Mouse (Mus musculus): ENCODE measurements around the gene Hist1h2ad.

- no peak for TF ChIP-seq ETS1 (conservative IDR thresholded peaks at IDR 0.05; ENCODE audit: low read depth, low read length)
- TF ChIP-seq ELF1 (IDR thresholded peaks at IDR 0.05; ENCODE audit: low read depth, low read length) = no peak
Measured at GRCm38 (mm10) chr13:23551931-23552914, 22.0 kb upstream of the Hist1h2ad start.

Data from CH12.LX (cell line).